Mouse (Mus musculus): ENCODE data around the gene Dnajc3. TPM values are rescaled to one million over a fixed set of nuclear protein-coding genes. Genes with fewer than 3 reads are reported as not detected.

Gene Dnajc3
- polyA plus RNA-seq, 1 experiment from 2014 or later, result 24.4 TPM

DNA sequence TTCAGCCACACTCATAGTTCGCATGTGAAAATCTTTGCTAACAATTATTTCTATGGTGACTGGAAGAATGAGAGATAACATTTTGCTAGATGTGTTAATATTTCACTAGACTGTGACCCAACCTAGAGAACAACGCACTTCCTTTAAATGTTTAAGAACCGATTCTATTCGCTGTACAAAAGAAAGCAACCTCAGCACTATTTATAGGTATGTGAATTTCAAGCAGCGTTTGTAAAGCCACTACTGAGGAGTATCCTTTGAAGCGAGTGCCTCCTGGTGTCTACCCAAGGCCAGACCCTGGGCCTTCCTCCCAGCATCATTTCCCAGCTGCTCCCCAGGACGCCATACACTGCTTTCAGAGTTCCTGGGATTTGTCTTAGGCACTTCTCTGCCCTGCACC, 17.1 kb upstream of the Dnajc3 start:
- H3K27ac ChIP-seq (replicated peaks in 1 of 2; ENCODE audit: control insufficient read depth in 1 of 2, insufficient read depth in 1 of 2, low read depth in 2 of 2, low read length in 2 of 2), result no peak overlapping the region
- no peaks in the 10 kb centered on the region for H3K9me3 ChIP-seq (ENCODE audit: control insufficient read depth, low read length)
- no peak for ATAC-seq (ENCODE audit: insufficient number of reproducible peaks, insufficient read depth, low FRiP score, low read depth)
- no peak overlapping the region for H3K4me3 ChIP-seq (ENCODE audit: control insufficient read depth in 1 of 2, insufficient read depth in 1 of 2, low read depth in 1 of 2, low read length in 2 of 2)
- no peak overlapping the region for H3K4me2 ChIP-seq (ENCODE audit: low read length)
- peaks cover 12 to 28% of the 10 kb centered on the region in 2 experiments for H3K4me1 ChIP-seq (ENCODE audit: control insufficient read depth in 2 of 2, insufficient read depth in 2 of 2, low read length in 2 of 2)
- WGBS, result 59% methylated on average over 7 of the region's 7 CpGs
- H3K36me3 ChIP-seq (ENCODE audit: control insufficient read depth, insufficient read depth, low read length), result peaks cover 12% of the 10 kb centered on the region
- no peak overlapping the region for H3K9ac ChIP-seq (ENCODE audit: low read length)
- peaks cover 8% of the 10 kb centered on the region; the same call in 1 of the 2 replicates for H3K27me3 ChIP-seq (ENCODE audit: control insufficient read depth, insufficient read depth, low read length)

DNA sequence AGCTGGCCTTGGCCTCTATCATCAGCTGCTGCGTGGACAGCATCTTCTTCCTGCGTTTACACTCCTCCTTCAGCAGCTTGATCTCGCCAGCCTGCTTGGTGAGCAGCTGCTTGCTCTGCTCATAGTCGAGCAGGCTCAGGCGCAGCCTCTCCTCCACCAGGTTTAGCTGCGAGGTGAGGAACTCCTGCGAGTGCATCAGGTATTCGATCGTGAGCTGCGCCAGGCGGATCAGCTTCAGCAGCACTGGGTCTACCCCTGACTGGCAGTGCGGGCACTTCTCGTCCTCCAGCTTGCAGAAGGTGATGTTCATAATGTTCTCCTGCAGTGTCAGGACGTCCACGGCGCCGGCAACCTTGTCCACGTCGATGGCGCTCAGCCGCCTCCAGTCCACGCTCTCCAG, 15.5 kb upstream of the Dnajc3 start:
- peaks cover 12% of the 10 kb centered on the region for H3K36me3 ChIP-seq (ENCODE audit: control insufficient read depth, insufficient read depth, low read length)
- peak overlapping the region; percentile 95 for H3K4me2 ChIP-seq (ENCODE audit: low read length)
- H3K27ac ChIP-seq (replicated peaks in 1 of 2; ENCODE audit: control insufficient read depth in 1 of 2, insufficient read depth in 1 of 2, low read depth in 2 of 2, low read length in 2 of 2), result no peak overlapping the region
- H3K9me3 ChIP-seq (ENCODE audit: control insufficient read depth, low read length), result no peaks in the 10 kb centered on the region
- H3K4me1 ChIP-seq (ENCODE audit: control insufficient read depth in 2 of 2, insufficient read depth in 2 of 2, low read length in 2 of 2), result peaks cover 12 to 30% of the 10 kb centered on the region in 2 experiments
- peaks cover 8% of the 10 kb centered on the region; the same call in 1 of the 2 replicates for H3K27me3 ChIP-seq (ENCODE audit: control insufficient read depth, insufficient read depth, low read length)
- H3K4me3 ChIP-seq (ENCODE audit: control insufficient read depth in 1 of 2, insufficient read depth in 1 of 2, low read depth in 1 of 2, low read length in 2 of 2), result peak overlapping the region; percentile 33 to 40
- ATAC-seq (ENCODE audit: insufficient number of reproducible peaks, insufficient read depth, low FRiP score, low read depth), result no peak
- WGBS, result 30% methylated on average over 22 of the region's 22 CpGs
- H3K9ac ChIP-seq (ENCODE audit: low read length), result peak overlapping the region; percentile 60; the same call in 1 of the 2 replicates

DNA sequence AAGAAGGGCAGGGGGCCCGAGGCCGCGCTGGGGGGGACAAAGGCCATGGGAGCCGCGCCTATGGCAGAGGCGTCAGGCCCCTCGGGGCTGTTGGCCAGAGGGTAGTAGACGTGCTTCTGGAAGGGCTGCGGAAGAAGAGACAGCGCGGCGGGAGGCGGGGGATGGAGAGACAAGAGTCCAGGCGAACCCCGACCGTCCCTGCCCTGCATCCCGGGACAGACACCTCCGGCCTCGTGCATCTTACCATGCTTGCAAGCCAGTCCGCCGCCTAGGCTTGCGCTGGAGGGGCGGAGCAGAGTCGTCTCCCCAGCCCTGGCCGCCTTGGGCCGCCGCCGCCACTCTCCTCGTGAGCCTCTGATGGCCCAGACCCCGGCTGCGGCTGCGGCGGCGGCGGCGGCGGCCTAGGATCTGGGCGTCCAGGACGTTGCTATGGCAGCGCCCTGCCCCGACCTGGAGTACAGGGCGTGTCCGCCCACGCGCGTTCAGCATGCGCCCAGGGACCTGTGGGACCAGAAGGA, 15.1 kb upstream of the Dnajc3 start:
- Histone ChIP-seq H3K4me1 (ENCODE audit: control insufficient read depth in 2 of 2, insufficient read depth in 2 of 2, low read length in 2 of 2) (peaks cover 12 to 30% of the 10 kb centered on the region in 2 experiments), H3K9ac (ENCODE audit: low read length) (peak overlapping the region; percentile 60), H3K27me3 (ENCODE audit: control insufficient read depth, insufficient read depth, low read length) (peaks cover 8% of the 10 kb centered on the region; the same call in 1 of the 2 replicates), H3K9me3 (ENCODE audit: control insufficient read depth, low read length) (no peaks in the 10 kb centered on the region), H3K36me3 (ENCODE audit: control insufficient read depth, insufficient read depth, low read length) (peaks cover 9% of the 10 kb centered on the region), H3K4me2 (ENCODE audit: low read length) (peak overlapping the region; percentile 95), H3K27ac (replicated peaks in 1 of 2; ENCODE audit: control insufficient read depth in 1 of 2, insufficient read depth in 1 of 2, low read depth in 2 of 2, low read length in 2 of 2) (no peak overlapping the region), H3K4me3 (ENCODE audit: control insufficient read depth in 1 of 2, insufficient read depth in 1 of 2, low read depth in 1 of 2, low read length in 2 of 2) (peak overlapping the region; percentile 33 to 40)
- peak; percentile 28; the same call in 1 of the 2 replicates for ATAC-seq (ENCODE audit: insufficient number of reproducible peaks, insufficient read depth, low FRiP score, low read depth)
- 2% methylated on average over 47 of the region's 47 CpGs for WGBS

DNA sequence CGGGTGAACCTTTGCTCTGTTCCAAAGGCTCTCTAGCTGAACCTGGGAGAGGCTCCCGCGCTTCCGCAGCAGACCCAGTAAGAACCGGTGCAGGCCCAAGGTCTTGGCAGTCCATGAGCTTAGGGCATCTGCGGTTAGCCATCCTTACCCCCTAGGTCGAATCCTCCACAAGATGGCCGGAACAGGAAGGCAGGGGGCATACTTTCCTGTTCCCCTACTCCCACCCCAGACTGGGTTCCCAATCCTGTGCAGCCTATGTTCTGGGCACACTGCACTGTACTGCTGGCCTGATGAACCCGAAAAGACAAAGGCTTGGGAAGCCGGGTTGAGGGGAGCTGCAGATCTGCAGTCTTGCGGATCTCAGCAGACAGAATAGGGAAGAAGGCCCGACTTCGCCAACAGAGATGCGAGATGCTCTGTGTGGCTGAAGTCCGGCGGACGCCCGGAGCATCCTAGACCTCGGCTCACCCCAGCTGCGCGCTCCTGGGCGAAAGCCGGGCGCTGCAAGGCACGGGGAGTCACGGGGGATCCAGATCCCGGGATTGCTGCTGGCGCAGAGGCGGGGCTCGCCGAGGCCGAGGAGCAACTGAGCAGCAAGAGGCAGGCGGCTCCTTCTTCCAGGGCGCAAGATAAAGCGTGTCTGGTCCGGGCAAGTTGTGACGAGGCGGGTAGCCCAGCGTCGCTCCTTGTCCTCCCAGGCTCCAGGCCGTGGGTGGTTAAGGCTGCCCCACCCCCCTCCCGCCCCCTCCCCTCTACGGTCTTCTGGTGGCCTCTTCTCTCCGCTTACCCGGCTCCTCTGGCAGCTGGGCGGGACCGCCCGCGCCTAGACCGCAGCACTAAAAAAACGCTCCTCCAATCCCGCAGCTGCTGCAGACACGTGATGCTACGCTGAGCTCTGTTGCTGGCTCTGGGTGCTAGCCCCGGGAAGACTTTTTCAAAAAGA, 12.8 kb upstream of the Dnajc3 start, which contains the start of gene Dzip1:
Gene Dzip1, minus strand, starts transcription at position 788 of the 943 bp plus-strand sequence.
- peak within 1 kb of the TSS; percentile 64 to 70 for H3K4me3 ChIP-seq (ENCODE audit: control insufficient read depth in 1 of 2, insufficient read depth in 1 of 2, low read depth in 1 of 2, low read length in 2 of 2)
- peak; percentile 66 for ATAC-seq (ENCODE audit: insufficient number of reproducible peaks, insufficient read depth, low FRiP score, low read depth)

DNA sequence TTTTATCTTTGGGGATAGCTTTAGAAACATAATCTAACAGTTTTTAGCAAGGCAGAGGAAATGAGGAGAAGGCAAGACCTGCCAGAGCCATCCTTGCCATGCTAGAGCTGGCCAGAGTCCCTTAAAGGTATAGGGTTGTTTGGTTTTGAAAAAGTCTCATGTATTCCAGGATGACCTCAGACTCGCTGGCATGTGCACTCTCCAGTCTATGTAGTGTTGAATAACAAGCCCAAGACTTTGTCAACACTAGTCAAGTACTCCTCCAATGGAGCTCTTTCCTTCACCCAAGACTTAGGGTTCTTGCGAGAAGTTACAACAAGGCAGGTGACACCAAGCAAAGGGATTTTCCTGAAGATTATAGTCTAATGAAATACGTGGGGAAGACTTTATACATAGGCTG, 9.2 kb upstream of the Dnajc3 start:
- H3K4me1 ChIP-seq (ENCODE audit: control insufficient read depth in 2 of 2, insufficient read depth in 2 of 2, low read length in 2 of 2), result peaks cover 2 to 14% of the 10 kb centered on the region in 2 experiments
- no peaks in the 10 kb centered on the region for H3K36me3 ChIP-seq (ENCODE audit: control insufficient read depth, insufficient read depth, low read length)
- no peak overlapping the region for H3K4me2 ChIP-seq (ENCODE audit: low read length)
- H3K9me3 ChIP-seq (ENCODE audit: control insufficient read depth, low read length), result no peaks in the 10 kb centered on the region
- H3K27me3 ChIP-seq (ENCODE audit: control insufficient read depth, insufficient read depth, low read length), result no peaks in the 10 kb centered on the region
- H3K27ac ChIP-seq (replicated peaks in 1 of 2; ENCODE audit: control insufficient read depth in 1 of 2, insufficient read depth in 1 of 2, low read depth in 2 of 2, low read length in 2 of 2), result no peak overlapping the region
- H3K9ac ChIP-seq (ENCODE audit: low read length), result no peak overlapping the region
- no peak overlapping the region for H3K4me3 ChIP-seq (ENCODE audit: control insufficient read depth in 1 of 2, insufficient read depth in 1 of 2, low read depth in 1 of 2, low read length in 2 of 2)
- no peak for ATAC-seq (ENCODE audit: insufficient number of reproducible peaks, insufficient read depth, low FRiP score, low read depth)
- WGBS, result 61% methylated on average over 3 of the region's 3 CpGs

More for the DNA sequence above, 12.8 kb upstream of the Dnajc3 start, which contains the start of gene Dzip1:
- Histone ChIP-seq H3K4me1 (ENCODE audit: control insufficient read depth in 2 of 2, insufficient read depth in 2 of 2, low read length in 2 of 2) (peaks cover 12 to 30% of the 10 kb centered on the region in 2 experiments), H3K9ac (ENCODE audit: low read length) (peak within 1 kb of the TSS; percentile 78), H3K27me3 (ENCODE audit: control insufficient read depth, insufficient read depth, low read length) (peaks cover 8% of the 10 kb centered on the region; the same call in 1 of the 2 replicates), H3K9me3 (ENCODE audit: control insufficient read depth, low read length) (no peaks in the 10 kb centered on the region), H3K36me3 (ENCODE audit: control insufficient read depth, insufficient read depth, low read length) (no peaks in the 10 kb centered on the region), H3K27ac (replicated peaks in 1 of 2; ENCODE audit: control insufficient read depth in 1 of 2, insufficient read depth in 1 of 2, low read depth in 2 of 2, low read length in 2 of 2) (peak within 1 kb of the TSS; percentile 2 to 64; a peak in 3 of 4 replicates), H3K4me2 (ENCODE audit: low read length) (peak within 1 kb of the TSS; percentile 95)
- 1% methylated on average over 55 of the region's 55 CpGs for WGBS

DNA sequence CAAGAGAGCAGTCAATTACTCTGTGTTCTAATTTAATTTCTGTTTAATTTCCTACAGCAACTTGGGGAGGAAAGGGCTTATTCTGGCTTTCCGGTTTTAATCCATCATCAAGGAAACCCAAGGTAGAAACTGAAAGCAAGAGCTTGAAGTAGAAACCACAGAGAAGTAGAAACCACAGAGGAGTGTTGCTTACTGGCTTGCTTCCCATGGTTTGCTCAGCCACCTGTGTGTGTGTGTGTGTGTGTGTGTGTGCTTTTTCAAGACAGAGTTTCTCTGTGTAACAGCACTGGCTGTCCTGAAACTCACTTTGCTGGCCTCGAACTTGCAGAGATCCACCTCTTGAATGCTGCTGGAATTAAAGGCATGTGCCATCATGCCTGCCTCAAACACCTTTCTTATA, 8.0 kb upstream of the Dnajc3 start:
- H3K9ac ChIP-seq (ENCODE audit: low read length), result no peak overlapping the region
- H3K27ac ChIP-seq (replicated peaks in 1 of 2; ENCODE audit: control insufficient read depth in 1 of 2, insufficient read depth in 1 of 2, low read depth in 2 of 2, low read length in 2 of 2), result no peak overlapping the region
- H3K36me3 ChIP-seq (ENCODE audit: control insufficient read depth, insufficient read depth, low read length), result no peaks in the 10 kb centered on the region
- H3K4me2 ChIP-seq (ENCODE audit: low read length), result no peak overlapping the region
- H3K4me3 ChIP-seq (ENCODE audit: control insufficient read depth in 1 of 2, insufficient read depth in 1 of 2, low read depth in 1 of 2, low read length in 2 of 2), result no peak overlapping the region
- H3K4me1 ChIP-seq (ENCODE audit: control insufficient read depth in 2 of 2, insufficient read depth in 2 of 2, low read length in 2 of 2), result 0 out of 4 replicates have a peak, but pooled peaks cover 0 to 4% of the 10 kb centered on the region in 2 experiments
- no peaks in the 10 kb centered on the region for H3K9me3 ChIP-seq (ENCODE audit: control insufficient read depth, low read length)
- WGBS, result 77% methylated on average over 2 of the region's 2 CpGs
- ATAC-seq (ENCODE audit: insufficient number of reproducible peaks, insufficient read depth, low FRiP score, low read depth), result no peak
- H3K27me3 ChIP-seq (ENCODE audit: control insufficient read depth, insufficient read depth, low read length), result no peaks in the 10 kb centered on the region

DNA sequence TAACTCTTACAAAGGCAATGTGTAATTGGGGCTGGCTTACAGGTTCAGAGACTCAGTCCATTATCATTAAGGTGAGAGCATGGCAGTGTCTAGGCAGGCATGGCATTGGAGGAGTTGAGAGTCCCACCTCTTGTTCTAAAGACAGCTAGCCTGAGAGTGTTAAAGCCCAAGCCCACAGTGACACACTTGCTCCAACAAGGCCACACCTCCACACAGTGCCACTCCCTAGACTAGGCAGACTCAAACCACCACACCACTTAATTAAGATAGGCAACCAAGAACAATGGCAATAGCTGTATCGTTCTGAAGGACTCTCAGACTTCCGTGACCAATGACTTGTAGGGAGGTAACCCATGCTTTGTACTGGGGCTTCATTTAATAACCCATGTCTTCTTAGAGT, 7.0 kb upstream of the Dnajc3 start:
- Histone ChIP-seq H3K27ac (replicated peaks in 1 of 2; ENCODE audit: control insufficient read depth in 1 of 2, insufficient read depth in 1 of 2, low read depth in 2 of 2, low read length in 2 of 2) (no peak overlapping the region), H3K36me3 (ENCODE audit: control insufficient read depth, insufficient read depth, low read length) (no peaks in the 10 kb centered on the region), H3K27me3 (ENCODE audit: control insufficient read depth, insufficient read depth, low read length) (no peaks in the 10 kb centered on the region), H3K4me2 (ENCODE audit: low read length) (no peak overlapping the region), H3K4me1 (ENCODE audit: control insufficient read depth in 2 of 2, insufficient read depth in 2 of 2, low read length in 2 of 2) (0 out of 4 replicates have a peak, but pooled peaks cover 0 to under 1% of the 10 kb centered on the region in 2 experiments), H3K9me3 (ENCODE audit: control insufficient read depth, low read length) (no peaks in the 10 kb centered on the region), H3K4me3 (ENCODE audit: control insufficient read depth in 1 of 2, insufficient read depth in 1 of 2, low read depth in 1 of 2, low read length in 2 of 2) (no peak overlapping the region), H3K9ac (ENCODE audit: low read length) (no peak overlapping the region)
- no peak for ATAC-seq (ENCODE audit: insufficient number of reproducible peaks, insufficient read depth, low FRiP score, low read depth)
- WGBS, result 76% methylated on average over 2 of the region's 2 CpGs
